ENCODE assay signal across 8 mouse cellular contexts in the genomic region with DNA sequence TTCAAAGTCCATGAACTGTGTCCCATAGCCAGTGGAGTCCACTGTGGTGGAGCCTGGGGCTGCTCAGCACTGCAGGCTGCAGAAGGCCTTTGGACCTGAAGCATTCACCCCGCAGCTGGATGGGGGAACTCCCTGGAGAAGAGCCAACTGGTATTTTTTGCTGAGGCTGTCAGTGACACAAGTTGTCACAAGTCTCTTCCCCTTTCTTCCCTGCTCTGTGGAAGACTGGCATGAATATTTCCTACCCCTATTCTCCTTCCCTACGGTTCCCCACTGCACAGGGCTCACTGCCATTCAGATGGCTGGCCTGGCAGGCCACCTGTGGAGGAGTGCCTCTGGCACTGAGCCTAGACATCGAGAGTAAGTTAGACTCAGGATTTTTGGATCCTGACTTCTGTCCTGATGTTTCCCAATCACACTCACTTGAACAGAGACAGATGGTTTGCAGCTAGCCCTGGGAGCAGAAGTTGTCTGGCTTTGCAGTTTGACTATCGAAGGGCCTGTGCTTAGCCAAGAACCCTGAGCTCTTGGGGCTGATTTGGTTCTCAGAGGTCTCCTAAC. TPM values are rescaled to one million over a fixed set of nuclear protein-coding genes. Genes with fewer than 3 reads are reported as not detected.
DNase-seq lines count a peak whose midpoint lies in the region; ATAC-seq and TF ChIP-seq lines count a peak whose summit lies in the region.

No protein-coding gene starts in this region.

- no peak overlapping the region for H3K9ac ChIP-seq in hindbrain, embryonic 11.5 days (ENCODE audit: low read depth, low read length)
- no peak overlapping the region for H3K9ac ChIP-seq in liver, embryonic 14.5 days (replicated peaks)

- no peak for TF ChIP-seq CTCF in liver, embryonic 14.5 days (IDR thresholded peaks at IDR 0.05; ENCODE audit: low read depth)

- no peak for ATAC-seq in hindbrain, embryonic 11.5 days (ENCODE audit: low FRiP score)
- peak; percentile 62; the same call in 1 of the 2 replicates for ATAC-seq in liver, embryonic 14.5 days (ENCODE audit: insufficient read depth)

- H3K27ac ChIP-seq in hindbrain, embryonic 11.5 days (ENCODE audit: low read depth, low read length): no peak overlapping the region
- no peak overlapping the region for H3K27ac ChIP-seq in hindbrain, embryonic 10.5 days
- H3K27ac ChIP-seq in liver, embryonic 14.5 days: peak overlapping the region; percentile 22

- TF ChIP-seq EP300 in liver, embryonic 14.5 days (IDR thresholded peaks at IDR 0.05; ENCODE audit: low read depth): no peak

- H3K36me3 ChIP-seq in hindbrain, embryonic 11.5 days (ENCODE audit: control insufficient read depth, insufficient read depth, low read length): no peaks in the 10 kb centered on the region
- no peaks in the 10 kb centered on the region for H3K36me3 ChIP-seq in hindbrain, embryonic 10.5 days
- H3K36me3 ChIP-seq in liver, embryonic 14.5 days (replicated peaks; ENCODE audit: control insufficient read depth, insufficient read depth, low read depth): no peaks in the 10 kb centered on the region

- DNase-seq in hindbrain, embryonic 11.5 days (ENCODE audit: low spot score): peak; percentile 15
- no peak for DNase-seq in hindbrain, embryonic 10.5 days (ENCODE audit: low spot score)
- peak; percentile 32 to 45 for DNase-seq in adrenal gland, postnatal 36 days
- peak; percentile 98 for DNase-seq in heart, adult 11 months
- peak; percentile 82 to 86 for DNase-seq in kidney, adult 8-10 months
- DNase-seq in liver, embryonic 14.5 days (ENCODE audit: low read depth in 3 of 3, low spot score in 3 of 3): peak; percentile 9 to 14 (median 10)
- peak; percentile 39 for DNase-seq in right cerebral cortex, postnatal 25 days
- DNase-seq in c-Kit-positive CD71-positive TER-119-positive erythroid progenitor cells, embryonic 14.5 days (ENCODE audit: low spot score): no peak

- no peak overlapping the region for H3K4me3 ChIP-seq in hindbrain, embryonic 11.5 days (ENCODE audit: low read depth, low read length)
- H3K4me3 ChIP-seq in hindbrain, embryonic 10.5 days: no peak overlapping the region
- no peak overlapping the region for H3K4me3 ChIP-seq in liver, embryonic 14.5 days (ENCODE audit: insufficient read depth in 1 of 2, low read depth in 2 of 2, low read length in 2 of 2)

- 53% methylated on average over 4 of the region's 4 CpGs for WGBS in hindbrain, embryonic 11.5 days
- WGBS in hindbrain, embryonic 10.5 days: 58% methylated on average over 4 of the region's 4 CpGs
- 63% methylated on average over 4 of the region's 4 CpGs for WGBS in liver, embryonic 14.5 days (ENCODE audit: insufficient replicate concordance)

- no peaks in the 10 kb centered on the region for H3K9me3 ChIP-seq in hindbrain, embryonic 11.5 days (ENCODE audit: control insufficient read depth, low read length)
- H3K9me3 ChIP-seq in hindbrain, embryonic 10.5 days: no peaks in the 10 kb centered on the region
- no peaks in the 10 kb centered on the region for H3K9me3 ChIP-seq in liver, embryonic 14.5 days (ENCODE audit: control insufficient read depth, low read length)

- no peak overlapping the region for H3K4me2 ChIP-seq in hindbrain, embryonic 11.5 days (replicated peaks; ENCODE audit: low read depth, low read length)
- no peak overlapping the region for H3K4me2 ChIP-seq in liver, embryonic 14.5 days (ENCODE audit: low read depth)

- no peaks in the 10 kb centered on the region for H3K27me3 ChIP-seq in hindbrain, embryonic 11.5 days (ENCODE audit: control insufficient read depth, insufficient read depth, low read length)
- no peaks in the 10 kb centered on the region for H3K27me3 ChIP-seq in hindbrain, embryonic 10.5 days (ENCODE audit: insufficient read depth, poor library complexity, severe bottlenecking)
- no peaks in the 10 kb centered on the region for H3K27me3 ChIP-seq in liver, embryonic 14.5 days (ENCODE audit: control insufficient read depth, insufficient read depth, low read length)

- H3K4me1 ChIP-seq in hindbrain, embryonic 11.5 days (replicated peaks; ENCODE audit: control insufficient read depth, insufficient read depth, low read length): no peaks in the 10 kb centered on the region
- peaks cover 11% of the 10 kb centered on the region for H3K4me1 ChIP-seq in hindbrain, embryonic 10.5 days (replicated peaks)
- peaks cover 0 to 8% of the 10 kb centered on the region in 2 experiments; a peak in 2 of 4 replicates for H3K4me1 ChIP-seq in liver, embryonic 14.5 days (replicated peaks; ENCODE audit: control insufficient read depth in 2 of 2, insufficient read depth in 2 of 2, low read length in 1 of 2)

RNA-seq across cellular contexts. Expression of a gene that starts 12.1 kb away (rescaled TPM):
- polyA plus RNA-seq in hindbrain, embryonic 11.5 days (2014; fragmentation: Nextera tagmentation; extraction: Ambion mirVana): not detected in 2 replicates
- not detected in 2 replicates for polyA plus RNA-seq in hindbrain, embryonic 10.5 days (2016; fragmentation: Nextera tagmentation; extraction: Ambion mirVana)
- total RNA-seq in adrenal gland, postnatal 36 days (2021): not detected
- not detected in 2 replicates for polyA plus RNA-seq in liver, embryonic 14.5 days (2012; rRNA removed)
- not detected in 2 replicates for polyA plus RNA-seq in liver, embryonic 14.5 days (2014; fragmentation: Nextera tagmentation; extraction: Ambion mirVana)

Comparison
In these comparisons a context has a peak if more than half of its experiments do, and no peak if none do; other contexts are left out.
1. DNase-seq: peak in hindbrain, embryonic 11.5 days (single experiment), adrenal gland, postnatal 36 days (2 of 2), heart, adult 11 months (single experiment), kidney, adult 8-10 months (2 of 2), liver, embryonic 14.5 days (3 of 3) and right cerebral cortex, postnatal 25 days (single experiment); none in hindbrain, embryonic 10.5 days (single experiment) and c-Kit-positive CD71-positive TER-119-positive erythroid progenitor cells, embryonic 14.5 days (single experiment).